Mouse (Mus musculus): Measurements from ENCODE around the gene Plcb4. TPM values are rescaled to one million over a fixed set of nuclear protein-coding genes. Genes with fewer than 3 reads are reported as not detected.

The Plcb4 gene
- polyA plus RNA-seq, 1 experiment from 2014 or later = 44.9 TPM

DNA sequence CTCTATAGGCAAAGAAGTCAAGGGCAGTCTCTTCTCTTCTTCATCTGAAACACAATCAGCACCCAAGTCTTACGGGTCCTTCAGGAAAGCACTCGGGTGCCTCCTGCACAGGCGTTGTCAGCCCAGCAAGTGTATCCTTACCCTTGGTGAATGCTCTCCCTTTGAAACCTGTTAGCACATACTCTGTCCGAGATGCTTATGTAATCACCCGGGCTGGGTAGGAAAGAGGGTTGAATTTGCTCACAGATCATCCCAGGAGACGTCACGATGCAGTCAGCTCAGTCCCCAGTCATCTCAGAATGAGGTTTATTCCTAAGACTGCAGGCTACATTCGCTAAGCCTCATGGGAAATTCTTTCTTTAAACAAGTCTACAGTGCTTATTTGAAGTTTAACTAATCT, 184.9 kb downstream of the Plcb4 start:
- no peaks in the 10 kb centered on the region for H3K27me3 ChIP-seq (ENCODE audit: control insufficient read depth, insufficient read depth, low read length)
- WGBS = 54% methylated on average over 8 of the region's 8 CpGs
- H3K27ac ChIP-seq (replicated peaks in 1 of 2; ENCODE audit: control insufficient read depth in 1 of 2, insufficient read depth in 1 of 2, low read depth in 2 of 2, low read length in 2 of 2) = no peak overlapping the region
- ATAC-seq (ENCODE audit: insufficient number of reproducible peaks, insufficient read depth, low FRiP score, low read depth) = no peak
- H3K4me3 ChIP-seq (ENCODE audit: control insufficient read depth in 1 of 2, insufficient read depth in 1 of 2, low read depth in 1 of 2, low read length in 2 of 2) = no peak overlapping the region
- no peaks in the 10 kb centered on the region for H3K36me3 ChIP-seq (ENCODE audit: control insufficient read depth, insufficient read depth, low read length)
- no peak overlapping the region for H3K4me2 ChIP-seq (ENCODE audit: low read length)
- peaks cover 4 to 18% of the 10 kb centered on the region in 2 experiments for H3K4me1 ChIP-seq (ENCODE audit: control insufficient read depth in 2 of 2, insufficient read depth in 2 of 2, low read length in 2 of 2)
- H3K9ac ChIP-seq (ENCODE audit: low read length) = no peak overlapping the region
- H3K9me3 ChIP-seq (ENCODE audit: control insufficient read depth, low read length) = no peaks in the 10 kb centered on the region

DNA sequence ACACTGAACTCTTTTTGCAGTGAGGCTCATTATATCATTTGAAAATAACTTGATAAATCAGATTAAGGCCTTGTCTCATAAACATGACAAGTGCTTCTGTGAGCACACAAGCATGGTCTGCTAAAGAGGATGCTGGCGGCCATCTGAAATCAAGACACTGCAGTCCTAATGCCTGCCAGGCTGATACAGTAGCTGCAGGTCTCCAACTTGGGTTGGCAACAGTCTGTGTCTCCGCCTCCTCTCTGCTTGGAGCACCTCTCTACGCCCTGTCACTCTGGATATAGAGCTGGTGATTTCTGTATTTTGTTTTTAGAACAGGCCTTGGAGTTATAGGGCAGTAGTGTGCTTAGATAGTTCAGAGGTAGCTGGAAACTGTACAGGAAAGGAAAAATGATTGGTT, 188.1 kb downstream of the Plcb4 start:
- Histone ChIP-seq H3K4me2 (ENCODE audit: low read length) (no peak overlapping the region), H3K4me3 (ENCODE audit: control insufficient read depth in 1 of 2, insufficient read depth in 1 of 2, low read depth in 1 of 2, low read length in 2 of 2) (no peak overlapping the region), H3K4me1 (ENCODE audit: control insufficient read depth in 2 of 2, insufficient read depth in 2 of 2, low read length in 2 of 2) (peaks cover 9 to 30% of the 10 kb centered on the region in 2 experiments; a peak in 3 of 4 replicates), H3K36me3 (ENCODE audit: control insufficient read depth, insufficient read depth, low read length) (no peaks in the 10 kb centered on the region), H3K9ac (ENCODE audit: low read length) (no peak overlapping the region), H3K9me3 (ENCODE audit: control insufficient read depth, low read length) (no peaks in the 10 kb centered on the region), H3K27ac (replicated peaks in 1 of 2; ENCODE audit: control insufficient read depth in 1 of 2, insufficient read depth in 1 of 2, low read depth in 2 of 2, low read length in 2 of 2) (no peak overlapping the region; a peak in 1 of 4 replicates), H3K27me3 (ENCODE audit: control insufficient read depth, insufficient read depth, low read length) (no peaks in the 10 kb centered on the region)
- 67% methylated on average over 3 of the region's 3 CpGs for WGBS
- no peak for ATAC-seq (ENCODE audit: insufficient number of reproducible peaks, insufficient read depth, low FRiP score, low read depth)

DNA sequence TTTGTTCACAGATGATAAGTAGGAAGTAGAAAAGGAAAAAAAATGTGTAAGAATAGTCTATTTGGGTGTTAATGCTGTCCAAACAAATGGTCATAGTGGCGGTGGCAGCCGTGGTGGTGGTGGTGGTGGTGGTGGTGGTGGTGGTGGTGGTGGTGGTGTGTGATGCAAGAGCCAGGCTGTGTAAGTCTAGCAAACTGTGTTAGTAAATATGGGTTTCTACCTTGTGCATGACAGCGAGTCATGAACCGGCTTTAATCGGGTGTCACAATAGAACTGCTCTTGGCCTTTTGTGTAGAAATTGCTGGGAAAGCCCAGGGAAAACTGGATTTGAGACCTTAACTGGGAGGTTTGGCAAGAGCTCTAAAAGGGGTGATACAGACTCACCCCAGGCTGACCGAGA, 188.9 kb downstream of the Plcb4 start:
- H3K4me1 ChIP-seq (ENCODE audit: control insufficient read depth in 2 of 2, insufficient read depth in 2 of 2, low read length in 2 of 2) = peaks cover 11 to 35% of the 10 kb centered on the region in 2 experiments
- no peak for ATAC-seq (ENCODE audit: insufficient number of reproducible peaks, insufficient read depth, low FRiP score, low read depth)
- H3K27ac ChIP-seq (replicated peaks in 1 of 2; ENCODE audit: control insufficient read depth in 1 of 2, insufficient read depth in 1 of 2, low read depth in 2 of 2, low read length in 2 of 2) = no peak overlapping the region
- whole genome bisulfite sequencing = 93% methylated on average over 6 of the region's 6 CpGs
- H3K4me2 ChIP-seq (ENCODE audit: low read length) = no peak overlapping the region
- H3K36me3 ChIP-seq (ENCODE audit: control insufficient read depth, insufficient read depth, low read length) = no peaks in the 10 kb centered on the region
- H3K4me3 ChIP-seq (ENCODE audit: control insufficient read depth in 1 of 2, insufficient read depth in 1 of 2, low read depth in 1 of 2, low read length in 2 of 2) = no peak overlapping the region
- H3K27me3 ChIP-seq (ENCODE audit: control insufficient read depth, insufficient read depth, low read length) = no peaks in the 10 kb centered on the region
- H3K9me3 ChIP-seq (ENCODE audit: control insufficient read depth, low read length) = no peaks in the 10 kb centered on the region
- no peak overlapping the region for H3K9ac ChIP-seq (ENCODE audit: low read length)

- no peak overlapping the region for H3K27ac ChIP-seq (replicated peaks in 1 of 2; ENCODE audit: control insufficient read depth in 1 of 2, insufficient read depth in 1 of 2, low read depth in 2 of 2, low read length in 2 of 2)
- no peak overlapping the region for H3K9ac ChIP-seq (ENCODE audit: low read length)
- no peaks in the 10 kb centered on the region for H3K27me3 ChIP-seq (ENCODE audit: control insufficient read depth, insufficient read depth, low read length)
- peaks cover 11 to 35% of the 10 kb centered on the region in 2 experiments for H3K4me1 ChIP-seq (ENCODE audit: control insufficient read depth in 2 of 2, insufficient read depth in 2 of 2, low read length in 2 of 2)
- no peak overlapping the region for H3K4me2 ChIP-seq (ENCODE audit: low read length)
- no peak for ATAC-seq (ENCODE audit: insufficient number of reproducible peaks, insufficient read depth, low FRiP score, low read depth)
- WGBS = 81% methylated on average over 4 of the region's 4 CpGs
- H3K4me3 ChIP-seq (ENCODE audit: control insufficient read depth in 1 of 2, insufficient read depth in 1 of 2, low read depth in 1 of 2, low read length in 2 of 2) = no peak overlapping the region
- H3K9me3 ChIP-seq (ENCODE audit: control insufficient read depth, low read length) = no peaks in the 10 kb centered on the region
- H3K36me3 ChIP-seq (ENCODE audit: control insufficient read depth, insufficient read depth, low read length) = no peaks in the 10 kb centered on the region
These were observed 189.4 kb downstream of the Plcb4 start for GRCm38 (mm10) chr2:135848169-135848568.

- Histone ChIP-seq H3K9me3 (ENCODE audit: control insufficient read depth, low read length) (no peaks in the 10 kb centered on the region), H3K4me3 (ENCODE audit: control insufficient read depth in 1 of 2, insufficient read depth in 1 of 2, low read depth in 1 of 2, low read length in 2 of 2) (no peak overlapping the region), H3K4me1 (ENCODE audit: control insufficient read depth in 2 of 2, insufficient read depth in 2 of 2, low read length in 2 of 2) (peaks cover 8 to 33% of the 10 kb centered on the region in 2 experiments), H3K27me3 (ENCODE audit: control insufficient read depth, insufficient read depth, low read length) (no peaks in the 10 kb centered on the region), H3K9ac (ENCODE audit: low read length) (no peak overlapping the region), H3K27ac (replicated peaks in 1 of 2; ENCODE audit: control insufficient read depth in 1 of 2, insufficient read depth in 1 of 2, low read depth in 2 of 2, low read length in 2 of 2) (peak overlapping the region; percentile 53 to 72), H3K4me2 (ENCODE audit: low read length) (no peak overlapping the region), H3K36me3 (ENCODE audit: control insufficient read depth, insufficient read depth, low read length) (no peaks in the 10 kb centered on the region)
- WGBS = 46% methylated on average over 5 of the region's 5 CpGs
- ATAC-seq (ENCODE audit: insufficient number of reproducible peaks, insufficient read depth, low FRiP score, low read depth) = no peak
These were observed 193.2 kb downstream of the Plcb4 start for GRCm38 (mm10) chr2:135851964-135852363.

GRCm38 (mm10) chr2:135853085-135853484, 194.3 kb downstream of the Plcb4 start:
- no peak for ATAC-seq (ENCODE audit: insufficient number of reproducible peaks, insufficient read depth, low FRiP score, low read depth)
- H3K27ac ChIP-seq (replicated peaks in 1 of 2; ENCODE audit: control insufficient read depth in 1 of 2, insufficient read depth in 1 of 2, low read depth in 2 of 2, low read length in 2 of 2) = no peak overlapping the region
- H3K4me3 ChIP-seq (ENCODE audit: control insufficient read depth in 1 of 2, insufficient read depth in 1 of 2, low read depth in 1 of 2, low read length in 2 of 2) = no peak overlapping the region
- WGBS = 67% methylated on average over 2 of the region's 2 CpGs
- no peak overlapping the region for H3K4me2 ChIP-seq (ENCODE audit: low read length)
- H3K9me3 ChIP-seq (ENCODE audit: control insufficient read depth, low read length) = no peaks in the 10 kb centered on the region
- H3K27me3 ChIP-seq (ENCODE audit: control insufficient read depth, insufficient read depth, low read length) = no peaks in the 10 kb centered on the region
- H3K4me1 ChIP-seq (ENCODE audit: control insufficient read depth in 2 of 2, insufficient read depth in 2 of 2, low read length in 2 of 2) = peaks cover 8 to 27% of the 10 kb centered on the region in 2 experiments
- no peak overlapping the region for H3K9ac ChIP-seq (ENCODE audit: low read length)
- H3K36me3 ChIP-seq (ENCODE audit: control insufficient read depth, insufficient read depth, low read length) = no peaks in the 10 kb centered on the region

DNA sequence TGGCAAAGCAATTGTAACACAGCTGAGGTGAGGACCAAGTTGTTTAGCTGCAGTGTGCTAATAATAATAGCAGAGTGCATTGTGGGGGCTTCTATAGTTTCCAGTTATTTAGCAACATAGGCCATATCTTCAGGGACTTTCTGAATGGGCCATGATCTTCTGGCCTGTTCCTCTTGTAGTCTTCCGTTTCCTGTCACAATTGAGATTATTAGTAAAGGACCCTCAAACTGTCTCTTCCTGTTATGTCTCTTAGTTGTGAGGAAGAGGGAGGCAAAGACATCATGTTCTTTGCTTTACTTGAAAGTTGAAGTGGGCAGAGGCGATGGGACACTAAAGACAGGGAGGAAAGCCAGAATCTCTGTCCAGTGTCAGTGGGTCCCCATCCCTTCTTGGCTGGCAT, 195.2 kb downstream of the Plcb4 start:
- no peak overlapping the region for H3K9ac ChIP-seq (ENCODE audit: low read length)

DNA sequence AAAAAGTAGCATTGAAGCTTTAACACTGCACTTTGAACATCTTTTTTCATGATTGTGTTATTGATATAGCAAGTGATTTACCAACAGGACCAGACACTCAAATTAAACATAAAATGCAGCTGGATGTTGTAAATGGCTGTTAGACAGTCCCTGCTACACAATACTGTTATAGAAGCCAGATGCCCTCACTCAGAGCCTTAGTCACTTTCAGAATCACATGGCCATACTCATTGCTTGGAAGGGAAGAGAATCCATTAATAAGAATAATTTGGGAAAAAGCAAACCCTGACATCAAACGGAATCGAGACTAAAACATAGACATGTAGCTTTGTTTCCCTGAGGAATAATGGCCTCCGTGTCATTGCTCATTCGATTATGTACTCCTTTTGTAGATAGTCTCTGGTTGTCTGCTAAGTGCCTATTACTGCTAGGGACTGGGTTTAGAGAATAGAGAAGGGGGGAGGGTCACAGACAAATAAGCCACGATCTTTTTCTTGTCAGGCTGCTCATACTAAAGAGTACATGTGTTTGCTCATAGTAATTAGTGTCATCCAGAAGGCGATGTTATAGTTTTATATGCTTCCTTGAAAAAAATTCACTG, 197.2 kb downstream of the Plcb4 start:
- Histone ChIP-seq H3K9me3 (ENCODE audit: control insufficient read depth, low read length) (no peaks in the 10 kb centered on the region), H3K9ac (ENCODE audit: low read length) (no peak overlapping the region), H3K36me3 (ENCODE audit: control insufficient read depth, insufficient read depth, low read length) (no peaks in the 10 kb centered on the region), H3K4me1 (ENCODE audit: control insufficient read depth in 2 of 2, insufficient read depth in 2 of 2, low read length in 2 of 2) (peaks cover 4 to 17% of the 10 kb centered on the region in 2 experiments; a peak in 3 of 4 replicates), H3K27me3 (ENCODE audit: control insufficient read depth, insufficient read depth, low read length) (no peaks in the 10 kb centered on the region), H3K4me3 (ENCODE audit: control insufficient read depth in 1 of 2, insufficient read depth in 1 of 2, low read depth in 1 of 2, low read length in 2 of 2) (no peak overlapping the region), H3K4me2 (ENCODE audit: low read length) (no peak overlapping the region), H3K27ac (replicated peaks in 1 of 2; ENCODE audit: control insufficient read depth in 1 of 2, insufficient read depth in 1 of 2, low read depth in 2 of 2, low read length in 2 of 2) (no peak overlapping the region)
- ATAC-seq (ENCODE audit: insufficient number of reproducible peaks, insufficient read depth, low FRiP score, low read depth) = no peak
- 82% methylated on average over 6 of the region's 6 CpGs for WGBS

More for the DNA sequence above, 195.2 kb downstream of the Plcb4 start:
- Histone ChIP-seq H3K27me3 (ENCODE audit: control insufficient read depth, insufficient read depth, low read length) (no peaks in the 10 kb centered on the region), H3K4me1 (ENCODE audit: control insufficient read depth in 2 of 2, insufficient read depth in 2 of 2, low read length in 2 of 2) (peaks cover 6 to 21% of the 10 kb centered on the region in 2 experiments), H3K27ac (replicated peaks in 1 of 2; ENCODE audit: control insufficient read depth in 1 of 2, insufficient read depth in 1 of 2, low read depth in 2 of 2, low read length in 2 of 2) (no peak overlapping the region), H3K4me2 (ENCODE audit: low read length) (no peak overlapping the region), H3K36me3 (ENCODE audit: control insufficient read depth, insufficient read depth, low read length) (no peaks in the 10 kb centered on the region), H3K4me3 (ENCODE audit: control insufficient read depth in 1 of 2, insufficient read depth in 1 of 2, low read depth in 1 of 2, low read length in 2 of 2) (no peak overlapping the region), H3K9me3 (ENCODE audit: control insufficient read depth, low read length) (no peaks in the 10 kb centered on the region)
- ATAC-seq (ENCODE audit: insufficient number of reproducible peaks, insufficient read depth, low FRiP score, low read depth) = no peak
- WGBS = 75% methylated on average over 2 of the region's 2 CpGs

All from heart, embryonic 14.5 days (tissue).